Mouse (Mus musculus) liver, embryonic 14.5 days (tissue): ENCODE data around the gene Rps6kc1. TPM values are rescaled to one million over a fixed set of nuclear protein-coding genes. Genes with fewer than 3 reads are reported as not detected.

Experiments used
- ATAC-seq: fragments of 200-750 bp; cut with Nextera tagmentation; 2 replicates; pipeline ENCODE4 v1.8.0; 2017; ENCODE audit warnings: moderate number of reproducible peaks, mild to moderate bottlenecking, moderate library complexity; ENCODE audit not compliant: insufficient read depth
- DNase-seq, 3 experiments: peaks; one replicate each; pipeline ENCODE4 v3.0.0-alpha.2; 2012 to 2013; ENCODE audit warnings: low read depth in 3 of 3, low spot score in 3 of 3
- H3K27ac ChIP-seq: fragments of 300-500 bp; sonication (generic); 2 replicates; pipeline ENCODE4 v1.5.1; 2014; ENCODE audit warnings: moderate library complexity, mild to moderate bottlenecking, control low read depth, inconsistent platforms
- H3K27me3 ChIP-seq: fragments of 300-500 bp; sonication (generic); 2 replicates; pipeline ENCODE4 v1.6.1; 2014; ENCODE audit warnings: mild to moderate bottlenecking, low read length, moderate library complexity; ENCODE audit not compliant: control insufficient read depth, insufficient read depth
- H3K36me3 ChIP-seq: fragments of 300-500 bp; sonication (generic); replicated peaks from 2 replicates; pipeline ENCODE4 v1.6.1; 2014; ENCODE audit warnings: low read depth; ENCODE audit not compliant: control insufficient read depth, insufficient read depth
- H3K4me1 ChIP-seq, 2 experiments: fragments of 200-500 bp in 1 of 2; fragments of 300-500 bp in 1 of 2; sonication (generic) in 1 of 2; replicated peaks; 2 replicates each; pipeline ENCODE4 v1.6.1; 2012 to 2014; ENCODE audit warnings: antibody characterized with exemption in 1 of 2, inconsistent platforms in 1 of 2, low read length in 1 of 2; ENCODE audit not compliant: control insufficient read depth in 2 of 2, insufficient read depth in 2 of 2
- H3K4me2 ChIP-seq: fragments of 300-500 bp; sonication (generic); 2 replicates; pipeline ENCODE4 v1.6.1; 2014; ENCODE audit warnings: low read depth, mild to moderate bottlenecking, control low read depth, moderate library complexity
- H3K4me3 ChIP-seq, 2 experiments: fragments of 200-500 bp in 1 of 2; fragments of 300-500 bp in 1 of 2; sonication (generic) in 1 of 2; 2 replicates each; pipeline ENCODE4 v1.5.1; 2012 to 2014; ENCODE audit warnings: low read depth in 2 of 2, low read length in 2 of 2, mild to moderate bottlenecking in 2 of 2, control low read depth in 1 of 2, inconsistent platforms in 1 of 2, moderate library complexity in 1 of 2; ENCODE audit not compliant: insufficient read depth in 1 of 2
- H3K9ac ChIP-seq: fragments of 300-500 bp; sonication (generic); replicated peaks from 2 replicates; pipeline ENCODE4 v1.6.1; 2014; ENCODE audit warnings: mild to moderate bottlenecking, control low read depth, moderate library complexity
- H3K9me3 ChIP-seq: fragments of 300-500 bp; sonication (generic); 2 replicates; pipeline ENCODE4 v1.6.1; 2016; ENCODE audit warnings: low read length, mixed read lengths; ENCODE audit not compliant: control insufficient read depth
- CTCF ChIP-seq: IDR thresholded peaks from 2 replicates; pipeline ENCODE4 v1.5.1; 2016; ENCODE audit warnings: antibody characterized with exemption, low read depth, control low read depth
- EP300 ChIP-seq: IDR thresholded peaks from 2 replicates; pipeline ENCODE4 v1.6.1; 2016; ENCODE audit warnings: antibody characterized with exemption, low read depth
- WGBS: fragments of 180-500 bp; shearing (Covaris S2); extraction: QIAGEN DNeasy Blood & Tissue Kit; methylation state at CpG from one replicate; pipeline ENCODE4 v1.1.7; 2014; ENCODE audit not compliant: insufficient replicate concordance; 5-methylcytosine and 5-hydroxymethylcytosine counted together
- polyA plus RNA-seq, 2 experiments: library from polyadenylated mRNA; depleted of rRNA in 1 of 2; stranded (reverse) in 1 of 2; unstranded in 1 of 2; fragments of >200 nt; fragmentation: Nextera tagmentation in 1 of 2; extraction: Ambion mirVana in 1 of 2; gene quantifications; 2 replicates each; pipeline versions ENCODE4 v1.2.1 to v1.2.3; 2012 to 2014

Gene Rps6kc1
- polyA plus RNA-seq, 2 experiments, result 1.9 to 3.5 TPM

DNA sequence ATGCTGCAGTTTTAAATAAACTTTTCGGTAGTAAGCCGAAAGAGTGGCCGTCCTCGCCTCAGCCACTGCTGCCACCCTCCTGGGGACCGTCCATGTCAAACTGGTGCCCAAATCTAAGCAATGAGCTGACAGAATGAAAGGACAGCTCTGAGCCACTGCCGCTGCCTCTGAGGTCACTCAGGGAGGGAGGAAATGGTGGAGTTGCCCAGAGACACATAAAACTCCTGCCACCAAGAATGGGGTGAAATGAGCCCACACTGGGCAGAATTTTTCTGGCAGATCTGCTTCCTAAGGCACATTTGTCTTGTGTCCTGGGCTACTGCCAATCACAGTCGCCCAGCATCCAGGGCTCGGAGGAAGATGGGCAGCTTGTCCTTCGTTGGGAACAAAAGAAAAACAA is 255.5 kb downstream of the Rps6kc1 start:
- Histone ChIP-seq H3K4me1 (no peaks in the 10 kb centered on the region), H3K36me3 (no peaks in the 10 kb centered on the region), H3K4me2 (no peak overlapping the region), H3K27me3 (no peaks in the 10 kb centered on the region), H3K9ac (no peak overlapping the region), H3K4me3 (no peak overlapping the region), H3K27ac (no peak overlapping the region), H3K9me3 (no peaks in the 10 kb centered on the region)
- WGBS, result 51% methylated on average over 9 of the region's 9 CpGs
- DNase-seq, result no peak
- no peak for ATAC-seq
- TF ChIP-seq EP300, result no peak
- TF ChIP-seq CTCF, result no peak

DNA sequence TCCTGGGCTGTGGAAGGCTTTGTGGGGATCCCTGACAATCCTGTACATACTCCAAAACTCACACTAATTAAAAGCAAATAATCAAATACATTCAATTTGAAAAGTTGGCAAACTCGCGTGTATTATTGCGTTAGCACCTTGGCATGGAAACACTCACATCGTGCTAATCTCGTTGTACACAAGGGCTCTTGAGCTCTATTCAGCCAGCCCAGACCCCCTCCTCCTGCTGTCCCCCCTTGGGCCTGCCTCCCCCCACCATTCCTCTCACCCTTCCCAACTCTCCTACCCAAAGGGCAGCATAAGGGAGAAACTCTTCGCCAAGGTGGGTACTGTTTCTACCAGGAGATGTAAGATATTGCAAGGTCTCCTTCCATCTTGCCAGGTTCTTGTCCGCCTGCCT is 255.9 kb downstream of the Rps6kc1 start:
- Histone ChIP-seq H3K4me3 (no peak overlapping the region), H3K36me3 (no peaks in the 10 kb centered on the region), H3K4me2 (no peak overlapping the region), H3K9ac (no peak overlapping the region), H3K4me1 (no peaks in the 10 kb centered on the region), H3K9me3 (no peaks in the 10 kb centered on the region), H3K27ac (no peak overlapping the region), H3K27me3 (no peaks in the 10 kb centered on the region)
- no peak for TF ChIP-seq CTCF
- no peak for TF ChIP-seq EP300
- DNase-seq, result no peak
- no peak for ATAC-seq
- 82% methylated on average over 7 of the region's 7 CpGs for WGBS

DNA sequence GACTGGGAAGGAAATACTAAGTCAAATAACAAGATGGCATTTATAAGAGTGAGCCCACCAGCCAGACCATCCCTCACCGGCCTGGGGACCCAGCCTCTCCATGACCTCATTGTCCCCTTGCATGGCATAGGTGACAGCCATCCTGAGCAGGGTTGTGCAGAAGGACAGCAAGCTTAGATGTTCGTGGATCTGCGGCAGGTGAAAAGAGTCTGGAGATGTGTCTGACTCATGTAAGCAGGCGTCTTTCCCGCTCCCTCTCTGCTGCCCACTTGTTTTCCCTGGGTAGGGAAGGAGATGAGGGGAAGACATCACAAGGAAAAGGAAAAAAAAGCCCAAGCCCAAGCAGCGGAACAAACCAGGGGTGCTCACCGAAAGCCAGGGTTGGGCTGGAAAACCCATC is 256.5 kb downstream of the Rps6kc1 start:
- Histone ChIP-seq H3K4me2 (no peak overlapping the region), H3K27ac (no peak overlapping the region), H3K36me3 (no peaks in the 10 kb centered on the region), H3K9ac (no peak overlapping the region), H3K4me3 (no peak overlapping the region), H3K9me3 (no peaks in the 10 kb centered on the region), H3K4me1 (no peaks in the 10 kb centered on the region), H3K27me3 (no peaks in the 10 kb centered on the region)
- TF ChIP-seq EP300 (no peak), CTCF (no peak)
- DNase-seq, result no peak
- 70% methylated on average over 7 of the region's 7 CpGs for WGBS
- no peak for ATAC-seq

- Histone ChIP-seq H3K27me3 (no peaks in the 10 kb centered on the region), H3K36me3 (no peaks in the 10 kb centered on the region), H3K9ac (no peak overlapping the region), H3K9me3 (no peaks in the 10 kb centered on the region), H3K27ac (no peak overlapping the region), H3K4me1 (no peaks in the 10 kb centered on the region), H3K4me3 (no peak overlapping the region), H3K4me2 (no peak overlapping the region)
- ATAC-seq, result no peak
- 71% methylated on average over 6 of the region's 6 CpGs for WGBS
- no peak for DNase-seq
- no peak for TF ChIP-seq CTCF
- no peak for TF ChIP-seq EP300
Observed at GRCm38 (mm10) chr1:190654694-190655001, 256.9 kb downstream of the Rps6kc1 start.

GRCm38 (mm10) chr1:190653989-190654693 is 257.4 kb downstream of the Rps6kc1 start:
- Histone ChIP-seq H3K4me3 (no peak overlapping the region), H3K27me3 (no peaks in the 10 kb centered on the region), H3K27ac (no peak overlapping the region), H3K9ac (no peak overlapping the region), H3K4me1 (no peaks in the 10 kb centered on the region), H3K36me3 (no peaks in the 10 kb centered on the region), H3K4me2 (no peak overlapping the region), H3K9me3 (no peaks in the 10 kb centered on the region)
- 66% methylated on average over 20 of the region's 20 CpGs for WGBS
- TF ChIP-seq CTCF (no peak), EP300 (no peak)
- DNase-seq (no peak), ATAC-seq (no peak)
